8 mouse cellular contexts compared by ENCODE assay signal in the genomic region with DNA sequence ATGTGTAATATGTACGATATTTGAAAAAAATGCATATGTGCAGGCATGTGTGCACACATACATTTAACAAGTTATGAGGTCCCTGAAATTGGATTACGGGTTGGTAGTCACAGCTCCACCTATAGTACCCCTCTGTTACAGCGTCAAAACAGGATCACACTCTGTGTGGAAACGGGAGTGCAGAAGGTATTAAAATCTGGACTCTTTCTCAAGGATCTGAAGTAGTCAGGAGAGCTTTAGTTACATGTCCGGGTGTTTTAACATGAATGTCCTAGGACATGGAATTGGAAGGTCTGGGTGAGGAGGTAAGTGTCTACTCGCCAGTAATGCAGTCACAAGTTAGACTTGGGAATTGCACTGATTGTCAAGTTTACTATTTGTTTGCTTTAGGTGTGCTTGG. TPM values are rescaled to one million over a fixed set of nuclear protein-coding genes. Genes with fewer than 3 reads are reported as not detected.
DNase-seq lines count a peak whose midpoint lies in the region; ATAC-seq and TF ChIP-seq lines count a peak whose summit lies in the region.

No protein-coding gene starts in this region.

- peak; percentile 23 for ATAC-seq in intestine, postnatal 0 days
- ATAC-seq in liver, embryonic 16.5 days (ENCODE audit: low read depth) = no peak

- H3K27ac ChIP-seq in intestine, postnatal 0 days (ENCODE audit: low read depth, low read length) = peak overlapping the region; percentile 99
- H3K27ac ChIP-seq in liver, embryonic 16.5 days (ENCODE audit: low read length) = peak overlapping the region; percentile 59
- 0 out of 2 replicates have a peak overlapping the region, but pooled peaks have one; percentile 47 for H3K27ac ChIP-seq in olfactory bulb, adult 2 months (ENCODE audit: insufficient read depth, low read depth, low read length)

- peak; percentile 38 for DNase-seq in thymus, postnatal 25 days
- no peak for DNase-seq in thymus, adult 18-20 months
- peak; percentile 18 to 59 for DNase-seq in cerebellum, postnatal 36 days
- DNase-seq in gonadal fat pad, adult 2 months (ENCODE audit: low read depth) = peak; percentile 70
- DNase-seq in natural killer cell, adult 2 months (ENCODE audit: low spot score in 2 of 2) = no peak

- no peak overlapping the region for H3K9ac ChIP-seq in intestine, postnatal 0 days (ENCODE audit: low read depth, low read length)
- H3K9ac ChIP-seq in liver, embryonic 16.5 days (ENCODE audit: low read depth, low read length) = no peak overlapping the region

- TF ChIP-seq CTCF in intestine, postnatal 0 days (IDR thresholded peaks at IDR 0.05; ENCODE audit: low read depth) = peak; percentile 59
- no peak for TF ChIP-seq CTCF in olfactory bulb, adult 2 months (IDR thresholded peaks at IDR 0.05; ENCODE audit: insufficient read depth, low read depth, low read length)

- no peaks in the 10 kb centered on the region; the same call in 1 of the 2 replicates for H3K4me1 ChIP-seq in intestine, postnatal 0 days (replicated peaks; ENCODE audit: control insufficient read depth, insufficient read depth, low read length)
- peaks cover 33% of the 10 kb centered on the region for H3K4me1 ChIP-seq in liver, embryonic 16.5 days (ENCODE audit: control insufficient read depth, low read depth, low read length)
- H3K4me1 ChIP-seq in olfactory bulb, adult 2 months (ENCODE audit: control insufficient read depth, insufficient read depth, low read length) = peaks cover 6% of the 10 kb centered on the region

- 6% methylated on average over 6 of the region's 6 CpGs for WGBS in intestine, postnatal 0 days
- 30% methylated on average over 6 of the region's 6 CpGs for WGBS in liver, embryonic 16.5 days (ENCODE audit: insufficient replicate concordance)
- WGBS in olfactory bulb, adult 2 months = 3% methylated on average over 6 of the region's 6 CpGs

- H3K27me3 ChIP-seq in intestine, postnatal 0 days (replicated peaks; ENCODE audit: control insufficient read depth, insufficient read depth, low read length) = no peaks in the 10 kb centered on the region
- H3K27me3 ChIP-seq in liver, embryonic 16.5 days (ENCODE audit: control insufficient read depth, insufficient read depth, low read depth, low read length) = no peaks in the 10 kb centered on the region

- peak overlapping the region; percentile 85 for H3K4me3 ChIP-seq in intestine, postnatal 0 days (ENCODE audit: low read depth, low read length)
- H3K4me3 ChIP-seq in liver, embryonic 16.5 days (ENCODE audit: low read depth, low read length) = peak overlapping the region; percentile 41
- H3K4me3 ChIP-seq in olfactory bulb, adult 2 months (ENCODE audit: insufficient read depth, low read depth, low read length) = no peak overlapping the region

- no peaks in the 10 kb centered on the region for H3K36me3 ChIP-seq in intestine, postnatal 0 days (ENCODE audit: control insufficient read depth, insufficient read depth)
- no peaks in the 10 kb centered on the region for H3K36me3 ChIP-seq in liver, embryonic 16.5 days (ENCODE audit: control insufficient read depth, insufficient read depth)

- TF ChIP-seq POLR2A in olfactory bulb, adult 2 months (IDR thresholded peaks at IDR 0.05; ENCODE audit: insufficient read depth, low read depth, low read length) = no peak

- no peaks in the 10 kb centered on the region for H3K9me3 ChIP-seq in intestine, postnatal 0 days (ENCODE audit: control insufficient read depth)
- H3K9me3 ChIP-seq in liver, embryonic 16.5 days (replicated peaks; ENCODE audit: control insufficient read depth, low read length) = no peaks in the 10 kb centered on the region

- H3K4me2 ChIP-seq in intestine, postnatal 0 days (replicated peaks; ENCODE audit: low read depth) = peak overlapping the region; percentile 84
- peak overlapping the region; percentile 100 for H3K4me2 ChIP-seq in liver, embryonic 16.5 days (ENCODE audit: low read depth, low read length)

RNA-seq across cellular contexts. Expression of gene Mia2, which starts 34.0 kb away (rescaled TPM):
- polyA plus RNA-seq in gonadal fat pad, adult 2 months (2012; rRNA removed) = 56.4 and 58.9 TPM in 2 replicates
- 131 and 137 TPM in 2 replicates for polyA plus RNA-seq in intestine, postnatal 0 days (2015; fragmentation: Nextera tagmentation; extraction: Ambion mirVana)
- 53.3 and 56.2 TPM in 2 replicates for polyA plus RNA-seq in liver, embryonic 16.5 days (2015; fragmentation: Nextera tagmentation; extraction: Ambion mirVana)
- polyA plus RNA-seq in olfactory bulb, adult 2 months (2012; ENCODE audit: insufficient read depth, insufficient read length, low replicate concordance, missing spikeins) = 493 TPM in 1 of 2 replicates, not detected in the other

Comparison
In these comparisons a context has a peak if more than half of its experiments do, and no peak if none do; other contexts are left out.
1. DNase-seq: peak in thymus, postnatal 25 days (single experiment), cerebellum, postnatal 36 days (2 of 2) and gonadal fat pad, adult 2 months (single experiment); none in thymus, adult 18-20 months (0 of 2) and natural killer cell, adult 2 months (0 of 2).
2. H3K27ac ChIP-seq: peak in every context shown above with its lines; median percentile 99 in intestine, postnatal 0 days; 59 in liver, embryonic 16.5 days; 47 in olfactory bulb, adult 2 months.